Mouse (Mus musculus) limb, embryonic 15.5 days (tissue): ENCODE results near the gene Gm49391. TPM values are rescaled to one million over a fixed set of nuclear protein-coding genes. Genes with fewer than 3 reads are reported as not detected.

Source experiments
- ATAC-seq: fragments of 200-750 bp; cut with Nextera tagmentation; 2 replicates; pipeline ENCODE4 v1.8.0; 2017; ENCODE audit warnings: low read depth, moderate TSS enrichment; ENCODE audit not compliant: insufficient number of reproducible peaks, low FRiP score, low TSS enrichment
- H3K27ac ChIP-seq: fragments of 300-500 bp; sonication (generic); 2 replicates; pipeline ENCODE4 v1.5.1; 2015; ENCODE audit warnings: moderate library complexity, mild to moderate bottlenecking, inconsistent platforms
- H3K27me3 ChIP-seq: fragments of 300-500 bp; sonication (generic); 2 replicates; pipeline ENCODE4 v1.6.1; 2015; ENCODE audit warnings: inconsistent platforms
- H3K36me3 ChIP-seq: fragments of 300-500 bp; sonication (generic); 2 replicates; pipeline ENCODE4 v1.6.1; 2015; ENCODE audit warnings: inconsistent platforms
- H3K4me1 ChIP-seq: fragments of 300-500 bp; sonication (generic); 2 replicates; pipeline ENCODE4 v1.6.1; 2015; ENCODE audit warnings: inconsistent platforms
- H3K4me2 ChIP-seq: fragments of 300-500 bp; sonication (generic); 2 replicates; pipeline ENCODE4 v1.6.1; 2015; ENCODE audit warnings: mild to moderate bottlenecking, inconsistent platforms
- H3K4me3 ChIP-seq: fragments of 300-500 bp; sonication (generic); 2 replicates; pipeline ENCODE4 v1.5.1; 2015; ENCODE audit warnings: mild to moderate bottlenecking, inconsistent platforms
- H3K9ac ChIP-seq: fragments of 300-500 bp; sonication (generic); 2 replicates; pipeline ENCODE4 v1.6.1; 2015; ENCODE audit warnings: inconsistent platforms
- H3K9me3 ChIP-seq: fragments of 300-500 bp; sonication (generic); 2 replicates; pipeline ENCODE4 v1.6.1; 2016; ENCODE audit warnings: inconsistent platforms
- WGBS: fragments of 180-500 bp; shearing (Covaris S2); methylation state at CpG from one replicate; pipeline ENCODE4 v1.1.7; 2015; 5-methylcytosine and 5-hydroxymethylcytosine counted together
- polyA plus RNA-seq: library from polyadenylated mRNA; unstranded; fragments of >200 nt; fragmentation: Nextera tagmentation; extraction: Ambion mirVana; gene quantifications from 2 replicates; pipeline ENCODE4 v1.2.1, GENCODE M21; 2015

Gene Gm49391
- polyA plus RNA-seq, 1 experiment from 2014 or later = 2.1 TPM

- Histone ChIP-seq H3K9me3 (no peaks in the 10 kb centered on the region), H3K27me3 (no peaks in the 10 kb centered on the region), H3K27ac (no peak overlapping the region), H3K4me3 (no peak overlapping the region), H3K9ac (no peak overlapping the region), H3K36me3 (no peaks in the 10 kb centered on the region), H3K4me2 (no peak overlapping the region), H3K4me1 (no peaks in the 10 kb centered on the region)
- WGBS = 82% methylated on average over 4 of the region's 4 CpGs
- no peak for ATAC-seq
These were observed 87.9 kb downstream of the Gm49391 start for GRCm38 (mm10) chr13:60848241-60849120.

Other genes with a start within 250 kb of the Gm49391 start
- not detected in 2 replicates for gene BC051665, start 150.2 kb downstream of the Gm49391 start, polyA plus RNA-seq
- 1.3 and 1.4 TPM in 2 replicates for gene Ctsll3, start 133.7 kb downstream of the Gm49391 start, polyA plus RNA-seq
- gene 4930486L24Rik, start 72.1 kb downstream of the Gm49391 start, polyA plus RNA-seq = 0.23 and 0.36 TPM in 2 replicates
- gene Gm49392, start 39.7 kb downstream of the Gm49391 start, polyA plus RNA-seq = not detected in 2 replicates
- gene Ctla2b, start 39.1 kb downstream of the Gm49391 start, polyA plus RNA-seq = 4.1 and 5.5 TPM in 2 replicates
- not detected in 2 replicates for gene Tpbpb, start 31.7 kb downstream of the Gm49391 start, polyA plus RNA-seq
- gene Gm49393, start 981 bp downstream of the Gm49391 start, polyA plus RNA-seq = not detected in 2 replicates
- gene Ctla2a, start 54 bp upstream of the Gm49391 start, polyA plus RNA-seq = 29.7 and 31.1 TPM in 2 replicates
- not detected in 2 replicates for gene Tpbpa, start 5.4 kb upstream of the Gm49391 start, polyA plus RNA-seq
- gene Ctsj, start 69.4 kb upstream of the Gm49391 start, polyA plus RNA-seq = not detected in 2 replicates
- not detected in 2 replicates for gene Ctsq, start 104.1 kb upstream of the Gm49391 start, polyA plus RNA-seq
- not detected in 2 replicates for gene Ctsr, start 227.7 kb upstream of the Gm49391 start, polyA plus RNA-seq